Mouse (Mus musculus) ES-E14 (cell line): ENCODE measurements around the gene Sstr3.

ENCODE experiments used
- HCFC1 ChIP-seq: IDR thresholded peaks from 2 replicates; pipeline ENCODE4 v1.6.1; 2012; ENCODE audit warnings: low read length, inconsistent platforms, borderline replicate concordance; ENCODE audit not compliant: insufficient read depth
- ZC3H11A ChIP-seq: IDR thresholded peaks from 2 replicates; pipeline ENCODE4 v1.6.1; 2012; ENCODE audit warnings: low read depth, mild to moderate bottlenecking, inconsistent platforms, low read length, borderline replicate concordance
- ZNF384 ChIP-seq: IDR thresholded peaks from 2 replicates; pipeline ENCODE4 v1.6.1; 2012; ENCODE audit warnings: low read depth, low read length, inconsistent platforms

GRCm38 (mm10) chr15:78570170-78570569 lies 25.7 kb upstream of the Sstr3 start:
- TF ChIP-seq ZC3H11A, result no peak
- TF ChIP-seq ZNF384, result no peak
- no peak for TF ChIP-seq HCFC1
